Mouse (Mus musculus) ES-CJ7 (cell line): ENCODE data around the gene Gm21776.
"Not testable (repeated sequence)": the region's sequence is repeated elsewhere in the genome, so short reads cannot be mapped to it uniquely, and the experiment has no call there.

Experiments
- DNase-seq: peaks from one replicate; pipeline ENCODE4 v3.0.0; 2011; ENCODE audit warnings: low read depth, low spot score

The Gm21776 gene

DNA sequence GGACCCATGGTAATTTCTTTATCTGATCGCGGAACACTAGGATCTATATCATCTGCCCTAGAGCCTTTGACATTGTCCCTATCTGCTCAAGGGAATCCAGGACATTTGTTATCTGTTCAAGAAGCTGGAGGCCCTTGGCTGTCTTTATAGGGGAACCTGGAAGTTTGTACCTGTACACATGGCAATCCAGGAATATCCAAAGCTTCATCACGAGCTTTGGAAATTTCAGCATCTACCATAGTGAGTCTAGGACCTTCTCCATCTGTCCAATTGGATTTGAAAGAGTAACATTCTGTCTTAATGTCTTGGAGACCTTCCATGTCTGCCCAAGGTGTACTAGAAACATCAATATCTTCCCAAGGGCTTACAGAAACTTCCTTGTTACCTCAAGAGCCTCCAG is at the start of gene Gm21776:
Gene Gm21776, plus strand, starts transcription at position 301 of the 400 bp plus-strand sequence.
- DNase-seq = not testable (repeated sequence)
